Mouse (Mus musculus) G1E (cell line): ENCODE data around the gene Edil3. TPM values are rescaled to one million over a fixed set of nuclear protein-coding genes. Genes with fewer than 3 reads are reported as not detected.
"Not testable (repeated sequence)": the region's sequence is repeated elsewhere in the genome, so short reads cannot be mapped to it uniquely, and the experiment has no call there.

ENCODE experiments used
- ATAC-seq: 2 replicates; pipeline ENCODE4 v1.8.0; 2016; ENCODE audit warnings: mild to moderate bottlenecking; ENCODE audit not compliant: insufficient number of reproducible peaks, poor library complexity, low FRiP score, severe bottlenecking; ENCODE audit errors: extremely low read depth
- DNase-seq: peaks from one replicate; pipeline ENCODE4 v3.0.0; 2012; ENCODE audit warnings: low spot score
- H3K27me3 ChIP-seq: 2 replicates; pipeline ENCODE4 v1.6.1; 2012; ENCODE audit warnings: mild to moderate bottlenecking, low read length, inconsistent platforms; ENCODE audit not compliant: insufficient read depth
- H3K36me3 ChIP-seq: replicated peaks from 2 replicates; pipeline ENCODE3; 2012; ENCODE audit warnings: mild to moderate bottlenecking, inconsistent platforms
- H3K4me1 ChIP-seq: 2 replicates; pipeline ENCODE4 v1.6.1; 2012; ENCODE audit warnings: low read depth, low read length, inconsistent platforms, mixed read lengths; ENCODE audit not compliant: insufficient read depth
- H3K4me3 ChIP-seq: 2 replicates; pipeline ENCODE4 v1.5.1; 2012; ENCODE audit warnings: low read depth, mild to moderate bottlenecking, inconsistent platforms, low read length, moderate library complexity, mixed read lengths
- H3K9me3 ChIP-seq: replicated peaks from 2 replicates; pipeline ENCODE4 v1.6.1; 2012; ENCODE audit warnings: inconsistent platforms
- CTCF ChIP-seq: IDR thresholded peaks from 2 replicates; pipeline ENCODE4 v1.5.1; 2012; ENCODE audit warnings: low read depth, low read length, inconsistent platforms, mixed read lengths
- GATA1 ChIP-seq: IDR thresholded peaks from 2 replicates; pipeline ENCODE4 v1.6.1; 2012; ENCODE audit warnings: borderline replicate concordance, low read length, inconsistent platforms, mixed read lengths
- GATA2 ChIP-seq: IDR thresholded peaks from 2 replicates; pipeline ENCODE4 v1.6.1; 2012; ENCODE audit warnings: low read depth, low read length, inconsistent platforms, borderline replicate concordance
- POLR2AphosphoS5 ChIP-seq: IDR thresholded peaks from 2 replicates; pipeline ENCODE4 v1.6.1; 2012; ENCODE audit warnings: low read depth, low read length, inconsistent platforms; ENCODE audit not compliant: insufficient replicate concordance
- TAL1 ChIP-seq: conservative IDR thresholded peaks from 2 replicates; pipeline ENCODE4 v1.6.1; 2012; ENCODE audit warnings: low read depth, low read length, inconsistent platforms, mixed read lengths
- polyA plus RNA-seq: library from polyadenylated mRNA; stranded (reverse); fragments of >175 nt; gene quantifications from 2 replicates; pipeline ENCODE4 v1.2.3, GENCODE M21; 2012
- total RNA-seq, 2 experiments: library from RNA; stranded (forward) in 1 of 2; stranded (reverse) in 1 of 2; fragments of 200-1000 nt in 1 of 2; fragments of >200 nt in 1 of 2; fragmentation: Nextera tagmentation in 1 of 2; gene quantifications; 2 replicates each; pipeline ENCODE4 v1.2.3; 2014 to 2017

Gene Edil3
- total and polyA plus RNA-seq, 3 experiments = 0.16 TPM; not detected in 2

DNA sequence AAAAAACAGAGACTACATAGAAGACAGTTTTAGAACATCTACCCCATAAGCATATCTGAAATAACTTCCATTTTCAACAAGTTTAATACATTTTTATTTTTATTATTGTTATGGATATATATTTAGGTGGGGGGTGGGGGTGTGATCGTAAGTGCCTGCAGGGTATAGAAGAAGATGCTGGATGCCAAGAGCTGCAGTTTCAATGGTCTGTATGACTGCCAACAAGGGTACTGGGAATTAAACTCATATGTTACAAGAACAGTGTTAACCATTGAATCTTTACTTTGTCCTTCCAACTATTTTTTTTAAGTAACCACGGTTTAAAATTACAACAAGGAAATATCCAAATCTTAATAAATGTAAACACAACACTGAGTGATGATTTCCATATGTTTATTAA is 214.4 kb downstream of the Edil3 start:
- DNase-seq (no peak), ATAC-seq (no peak)
- Histone ChIP-seq H3K36me3 (no peaks in the 10 kb centered on the region), H3K4me3 (no peak overlapping the region), H3K27me3 (no peaks in the 10 kb centered on the region), H3K9me3 (no peaks in the 10 kb centered on the region), H3K4me1 (no peaks in the 10 kb centered on the region)
- TF ChIP-seq GATA2 (no peak), TAL1 (no peak), GATA1 (no peak), POLR2AphosphoS5 (no peak), CTCF (no peak)

DNA sequence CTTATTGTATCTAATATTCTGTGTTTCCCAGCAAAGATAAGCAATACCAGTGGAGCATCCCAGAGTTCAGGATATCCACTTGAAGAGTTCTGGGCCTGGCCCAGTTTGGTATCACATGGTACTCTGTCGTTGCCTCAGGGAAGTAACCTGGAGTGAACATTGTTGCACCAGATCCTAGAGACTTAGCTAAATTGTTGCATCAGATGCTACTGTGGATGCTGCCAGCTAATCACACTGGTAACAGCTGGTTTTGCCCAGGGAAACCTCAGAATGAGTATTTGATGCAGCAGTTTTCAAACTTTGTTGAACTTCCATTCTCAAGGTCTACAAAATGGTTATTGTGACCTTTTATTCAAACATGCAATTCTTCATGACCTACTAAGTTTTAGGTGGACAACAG is 220.2 kb downstream of the Edil3 start:
- TF ChIP-seq TAL1 (no peak), POLR2AphosphoS5 (no peak), GATA2 (no peak), CTCF (no peak), GATA1 (no peak)
- no peaks in the 10 kb centered on the region for H3K9me3 ChIP-seq
- no peaks in the 10 kb centered on the region for H3K36me3 ChIP-seq
- ATAC-seq (no peak), DNase-seq (no peak)
- no peaks in the 10 kb centered on the region for H3K27me3 ChIP-seq
- no peak overlapping the region for H3K4me3 ChIP-seq
- H3K4me1 ChIP-seq = no peaks in the 10 kb centered on the region

DNA sequence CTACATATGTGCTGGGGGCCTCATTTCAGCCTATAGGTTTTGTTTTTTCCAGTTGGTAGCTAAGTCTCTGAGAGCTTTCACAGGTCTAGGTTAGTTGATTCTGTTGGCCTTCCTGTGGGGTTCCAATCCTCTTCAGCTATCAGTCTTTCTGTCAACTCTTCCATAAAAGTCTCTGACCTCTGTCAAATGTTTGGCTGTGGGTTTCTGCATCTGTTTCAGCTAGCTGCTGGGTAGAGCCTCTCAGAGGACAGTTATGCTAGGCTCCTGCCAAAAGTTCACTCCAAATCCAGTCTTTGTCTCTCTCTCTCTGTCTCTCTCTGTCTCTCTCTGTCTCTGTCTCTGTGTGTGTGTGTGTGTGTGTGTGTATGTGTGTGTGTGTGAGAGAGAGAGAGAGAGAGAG is 248.9 kb downstream of the Edil3 start:
- not testable (repeated sequence) for ATAC-seq, H3K4me1 ChIP-seq, H3K9me3 ChIP-seq, H3K27me3 ChIP-seq, H3K4me3 ChIP-seq, DNase-seq, H3K36me3 ChIP-seq

DNA sequence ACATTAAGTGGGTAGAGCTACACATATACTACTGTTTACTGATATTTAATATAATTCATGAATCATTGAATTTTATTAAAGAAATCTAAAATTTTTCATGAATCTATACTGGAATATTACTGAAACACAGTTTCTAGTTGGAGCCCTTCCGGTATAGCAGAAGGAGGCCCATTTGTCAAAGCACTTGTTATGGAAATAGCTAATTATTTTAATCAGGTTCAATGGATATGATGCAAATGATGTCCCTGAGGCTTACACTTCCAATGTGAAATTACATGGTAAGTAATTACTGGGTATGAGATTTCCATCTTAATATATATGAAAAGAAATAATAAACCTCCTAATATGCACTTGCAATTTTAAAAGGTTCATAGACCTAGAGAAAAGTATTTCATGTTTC is 254.9 kb downstream of the Edil3 start:
- ATAC-seq (no peak), DNase-seq (no peak)
- no peaks in the 10 kb centered on the region for H3K9me3 ChIP-seq
- TF ChIP-seq CTCF (no peak), POLR2AphosphoS5 (no peak), GATA2 (no peak), TAL1 (no peak), GATA1 (no peak)
- H3K4me3 ChIP-seq = no peak overlapping the region
- H3K27me3 ChIP-seq = no peaks in the 10 kb centered on the region
- no peaks in the 10 kb centered on the region for H3K36me3 ChIP-seq
- H3K4me1 ChIP-seq = no peaks in the 10 kb centered on the region

DNA sequence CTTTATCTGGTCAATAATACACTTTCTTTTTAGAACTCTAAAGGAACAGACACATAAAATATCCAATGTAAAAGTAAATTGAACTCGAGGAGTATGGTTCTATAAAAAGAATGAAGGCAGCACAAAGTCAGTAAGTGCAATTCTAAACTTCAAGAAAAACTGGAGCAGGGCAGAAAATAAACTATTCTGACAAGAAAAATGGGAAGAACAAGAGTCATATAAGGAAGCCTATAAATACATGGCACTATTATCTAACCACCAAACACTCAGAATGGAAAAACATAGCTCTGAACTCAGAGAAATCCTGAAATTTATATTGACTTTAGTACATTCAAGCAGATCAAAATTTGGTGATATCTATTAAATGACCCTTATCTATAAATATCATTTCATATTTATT is 284.6 kb downstream of the Edil3 start:
- no peak for ATAC-seq
- H3K4me1 ChIP-seq = no peaks in the 10 kb centered on the region
- H3K4me3 ChIP-seq = no peak overlapping the region
- no peak for DNase-seq
- no peak for TF ChIP-seq CTCF
- no peak for TF ChIP-seq GATA1
- no peak for TF ChIP-seq TAL1
- TF ChIP-seq POLR2AphosphoS5 = no peak
- TF ChIP-seq GATA2 = no peak
- no peaks in the 10 kb centered on the region for H3K27me3 ChIP-seq
- H3K36me3 ChIP-seq = no peaks in the 10 kb centered on the region
- H3K9me3 ChIP-seq = no peaks in the 10 kb centered on the region; the same call in 1 of the 2 replicates

DNA sequence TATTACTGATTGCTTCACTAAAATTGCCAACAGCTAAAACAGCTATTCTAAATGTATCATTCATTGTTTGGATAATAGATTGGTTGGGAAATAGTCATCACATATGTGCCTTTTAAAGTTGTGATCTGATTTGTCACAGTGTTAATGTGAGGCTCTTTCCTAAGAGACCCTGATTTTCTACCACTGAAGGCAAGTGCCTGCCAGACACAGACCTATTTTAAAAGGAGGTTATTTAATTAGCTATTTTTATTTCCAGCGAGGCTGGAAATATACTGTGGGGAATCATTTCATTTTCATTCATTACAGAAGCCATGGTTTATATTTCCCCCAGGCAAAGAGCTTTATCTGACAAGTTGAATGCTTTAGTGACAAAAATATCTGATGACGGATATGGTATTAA is 296.3 kb downstream of the Edil3 start:
- TF ChIP-seq POLR2AphosphoS5 = no peak
- TF ChIP-seq GATA2 = no peak
- TF ChIP-seq TAL1 = no peak
- TF ChIP-seq GATA1 = no peak
- no peak for TF ChIP-seq CTCF
- ATAC-seq (no peak), DNase-seq (no peak)
- no peaks in the 10 kb centered on the region; the same call in 1 of the 2 replicates for H3K9me3 ChIP-seq
- H3K36me3 ChIP-seq = no peaks in the 10 kb centered on the region
- no peaks in the 10 kb centered on the region for H3K4me1 ChIP-seq
- H3K4me3 ChIP-seq = no peak overlapping the region
- H3K27me3 ChIP-seq = no peaks in the 10 kb centered on the region

DNA sequence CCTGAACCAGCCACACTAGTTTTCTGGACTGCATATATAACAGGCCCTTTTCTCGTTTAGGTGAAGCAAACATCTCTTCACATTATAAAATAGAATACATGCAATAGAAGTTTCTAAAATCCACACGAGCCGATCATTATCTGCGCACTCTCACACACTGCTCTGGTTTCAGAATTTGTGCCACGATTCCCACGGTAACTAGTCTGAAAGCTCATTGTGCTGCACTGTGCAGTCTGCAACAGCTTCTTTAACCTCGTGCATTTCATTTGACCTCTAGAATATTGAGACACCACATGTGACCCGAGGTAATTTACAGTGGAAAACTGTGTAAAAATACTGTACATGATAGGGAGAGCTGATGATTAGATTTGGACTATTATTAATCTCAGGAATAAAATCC is 298.5 kb downstream of the Edil3 start:
- Histone ChIP-seq H3K9me3 (no peaks in the 10 kb centered on the region; the same call in 1 of the 2 replicates), H3K27me3 (no peaks in the 10 kb centered on the region), H3K4me1 (no peaks in the 10 kb centered on the region), H3K36me3 (no peaks in the 10 kb centered on the region), H3K4me3 (no peak overlapping the region)
- TF ChIP-seq POLR2AphosphoS5 (no peak), CTCF (no peak), TAL1 (no peak), GATA2 (no peak), GATA1 (no peak)
- ATAC-seq = no peak
- DNase-seq = no peak
